Mouse (Mus musculus) heart, embryonic 11.5 days (tissue): ENCODE results near the gene H2-Q2. TPM values are rescaled to one million over a fixed set of nuclear protein-coding genes. Genes with fewer than 3 reads are reported as not detected.
"Not testable (repeated sequence)": the region's sequence is repeated elsewhere in the genome, so short reads cannot be mapped to it uniquely, and the experiment has no call there.

ENCODE experiments used
- ATAC-seq: fragments of 200-750 bp; cut with Nextera tagmentation; replicated peaks from 2 replicates; pipeline ENCODE4 v1.8.0; 2017; ENCODE audit warnings: moderate library complexity; ENCODE audit not compliant: insufficient number of reproducible peaks, low FRiP score, low TSS enrichment
- H3K27ac ChIP-seq: fragments of 300-500 bp; sonication (generic); 2 replicates; pipeline ENCODE4 v1.5.1; 2014; ENCODE audit warnings: mild to moderate bottlenecking, low read depth, low read length
- H3K27me3 ChIP-seq: fragments of 300-500 bp; sonication (generic); 2 replicates; pipeline ENCODE4 v1.6.1; 2014; ENCODE audit warnings: mild to moderate bottlenecking, low read length, mixed read lengths; ENCODE audit not compliant: control insufficient read depth, insufficient read depth
- H3K36me3 ChIP-seq: fragments of 300-500 bp; sonication (generic); 2 replicates; pipeline ENCODE4 v1.6.1; 2014; ENCODE audit warnings: mild to moderate bottlenecking, low read length, moderate library complexity, mixed read lengths; ENCODE audit not compliant: control insufficient read depth, insufficient read depth
- H3K4me1 ChIP-seq: fragments of 300-500 bp; sonication (generic); 2 replicates; pipeline ENCODE4 v1.6.1; 2014; ENCODE audit warnings: low read length; ENCODE audit not compliant: control insufficient read depth, insufficient read depth
- H3K4me2 ChIP-seq: fragments of 300-500 bp; sonication (generic); 2 replicates; pipeline ENCODE4 v1.6.1; 2014; ENCODE audit warnings: mild to moderate bottlenecking, moderate library complexity
- H3K4me3 ChIP-seq: fragments of 300-500 bp; sonication (generic); 2 replicates; pipeline ENCODE4 v1.5.1; 2014; ENCODE audit warnings: low read depth, low read length
- H3K9ac ChIP-seq: fragments of 300-500 bp; sonication (generic); 2 replicates; pipeline ENCODE4 v1.6.1; 2014; ENCODE audit warnings: mild to moderate bottlenecking, low read depth, low read length, moderate library complexity
- H3K9me3 ChIP-seq: fragments of 300-500 bp; sonication (generic); replicated peaks from 2 replicates; pipeline ENCODE4 v1.6.1; 2016; ENCODE audit warnings: low read length; ENCODE audit not compliant: control insufficient read depth
- WGBS: fragments of 180-500 bp; shearing (Covaris S2); extraction: QIAGEN DNeasy Blood & Tissue Kit; methylation state at CpG from one replicate; pipeline ENCODE4 v1.1.7; 2014; ENCODE audit not compliant: insufficient replicate concordance; 5-methylcytosine and 5-hydroxymethylcytosine counted together
- polyA plus RNA-seq: library from polyadenylated mRNA; unstranded; fragments of >200 nt; fragmentation: Nextera tagmentation; extraction: Ambion mirVana; gene quantifications from 2 replicates; pipeline ENCODE4 v1.2.1, GENCODE M21; 2014

The H2-Q2 gene
- 9.0 and 10.1 TPM in 2 replicates for polyA plus RNA-seq

DNA sequence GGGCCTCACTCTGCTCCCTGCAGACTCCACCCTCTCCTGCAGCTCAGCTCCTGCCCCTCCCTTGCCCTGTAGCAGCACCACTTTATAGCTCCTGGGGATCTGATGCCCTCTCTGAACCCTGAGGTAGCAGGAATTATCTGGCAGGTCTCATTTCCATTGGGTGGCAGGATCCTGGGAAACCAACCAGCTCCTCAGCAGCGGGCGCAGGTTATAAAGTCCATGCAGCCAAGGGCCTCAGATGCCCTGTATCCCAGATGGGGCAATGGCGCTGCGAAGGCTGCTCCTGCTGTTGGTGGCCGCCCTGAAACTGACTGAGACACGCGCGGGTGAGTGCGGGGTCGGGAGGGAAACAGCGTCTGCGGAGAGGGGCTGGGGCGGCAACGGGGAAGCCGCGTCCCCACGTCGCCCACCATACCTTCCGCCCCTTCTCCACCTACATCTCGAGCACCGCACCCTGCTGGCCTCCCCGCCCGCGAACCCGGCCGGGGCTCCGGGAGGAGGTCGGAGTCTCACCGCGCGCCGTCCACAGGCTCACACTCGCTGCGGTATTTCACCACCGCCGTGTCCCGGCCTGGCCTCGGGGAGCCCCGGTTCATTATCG is at the start of gene H2-Q2:
Gene H2-Q2, plus strand, starts transcription at position 172 of the 601 bp plus-strand sequence.
- no peak for ATAC-seq
- H3K27me3 ChIP-seq, result peaks cover 33% of the 10 kb centered on the region
- 2% methylated on average over 40 of the region's 40 CpGs for WGBS
- 0 out of 2 replicates have a peak, but pooled peaks cover 3% of the 10 kb centered on the region for H3K4me1 ChIP-seq
- 0 out of 2 replicates have a peak within 1 kb of the TSS, but pooled peaks have one; percentile 36 for H3K9ac ChIP-seq
- peak within 1 kb of the TSS; percentile 38 for H3K4me3 ChIP-seq
- H3K36me3 ChIP-seq, result no peaks in the 10 kb centered on the region
- no peaks in the 10 kb centered on the region for H3K9me3 ChIP-seq
- H3K4me2 ChIP-seq, result peak within 1 kb of the TSS; percentile 73
- H3K27ac ChIP-seq, result no peak within 1 kb of the TSS

DNA sequence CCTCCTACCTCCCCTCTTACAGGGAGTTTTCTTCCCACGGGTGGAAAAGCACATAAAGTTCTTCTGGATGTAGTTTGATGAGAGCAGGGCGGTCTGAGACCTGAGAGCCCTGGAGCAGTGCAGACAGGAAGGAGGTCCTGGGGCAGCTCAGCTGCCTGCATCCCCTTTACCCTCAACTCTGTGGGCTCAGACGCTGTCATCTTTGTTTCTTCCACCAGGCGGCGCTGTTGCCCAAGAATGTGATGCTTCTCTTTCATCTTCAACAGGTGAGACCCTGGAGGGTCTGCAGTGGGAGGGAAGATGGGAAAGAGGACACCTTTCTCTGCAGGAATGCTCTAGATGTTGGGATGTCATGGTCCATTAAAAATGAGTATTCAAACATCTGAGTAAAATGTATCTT is 46.2 kb upstream of the H2-Q2 start:
- not testable (repeated sequence) for H3K9ac ChIP-seq, H3K4me3 ChIP-seq, H3K27me3 ChIP-seq, H3K4me2 ChIP-seq, ATAC-seq, H3K27ac ChIP-seq, H3K9me3 ChIP-seq, H3K36me3 ChIP-seq, H3K4me1 ChIP-seq
- WGBS, result 3% methylated on average over 5 of the region's 5 CpGs

- H3K4me1 ChIP-seq, ATAC-seq, H3K4me2 ChIP-seq, H3K27me3 ChIP-seq, H3K36me3 ChIP-seq, H3K4me3 ChIP-seq, H3K27ac ChIP-seq, H3K9ac ChIP-seq, H3K9me3 ChIP-seq: not testable (repeated sequence)
- 79% methylated on average over 7 of the region's 7 CpGs for WGBS
Measured at GRCm38 (mm10) chr17:35300261-35300945, 41.6 kb upstream of the H2-Q2 start.

DNA sequence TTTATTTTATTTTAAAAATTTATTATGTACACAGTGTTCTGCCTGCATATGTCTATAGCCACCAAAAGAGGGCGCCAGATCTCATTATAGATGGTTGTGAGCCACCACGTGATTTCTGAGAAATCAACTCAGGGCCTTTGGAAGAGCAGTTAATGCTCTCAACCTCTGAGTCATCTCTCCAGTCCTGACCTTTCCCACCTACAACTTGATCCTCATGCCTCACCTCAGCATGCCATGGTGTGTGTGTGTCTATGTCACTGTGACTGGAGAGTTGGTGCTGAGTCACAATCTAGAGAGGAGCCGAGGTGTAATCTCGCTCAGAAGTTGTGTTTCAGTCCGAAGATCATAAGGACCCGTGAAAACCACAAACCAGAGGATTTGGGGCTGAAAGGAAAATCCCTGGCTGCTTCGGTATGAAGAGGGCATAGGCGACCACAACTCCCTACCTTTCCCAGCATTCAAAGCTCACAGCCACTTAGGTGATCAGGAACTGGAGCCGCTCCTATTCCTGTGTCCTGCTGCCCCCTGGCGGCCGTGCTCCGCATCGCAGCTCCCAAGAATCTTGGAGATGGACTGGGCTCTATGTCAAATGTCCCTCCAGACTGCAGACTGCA is 40.3 kb upstream of the H2-Q2 start:
- no peaks in the 10 kb centered on the region for H3K9me3 ChIP-seq
- H3K4me3 ChIP-seq, result no peak overlapping the region
- no peak overlapping the region for H3K27ac ChIP-seq
- H3K4me1 ChIP-seq, result no peaks in the 10 kb centered on the region
- H3K9ac ChIP-seq, result no peak overlapping the region
- no peak overlapping the region; the same call in 1 of the 2 replicates for H3K4me2 ChIP-seq
- ATAC-seq, result no peak
- 24% methylated on average over 13 of the region's 13 CpGs for WGBS
- H3K27me3 ChIP-seq, result 0 out of 2 replicates have a peak, but pooled peaks cover 3% of the 10 kb centered on the region
- H3K36me3 ChIP-seq, result no peaks in the 10 kb centered on the region

DNA sequence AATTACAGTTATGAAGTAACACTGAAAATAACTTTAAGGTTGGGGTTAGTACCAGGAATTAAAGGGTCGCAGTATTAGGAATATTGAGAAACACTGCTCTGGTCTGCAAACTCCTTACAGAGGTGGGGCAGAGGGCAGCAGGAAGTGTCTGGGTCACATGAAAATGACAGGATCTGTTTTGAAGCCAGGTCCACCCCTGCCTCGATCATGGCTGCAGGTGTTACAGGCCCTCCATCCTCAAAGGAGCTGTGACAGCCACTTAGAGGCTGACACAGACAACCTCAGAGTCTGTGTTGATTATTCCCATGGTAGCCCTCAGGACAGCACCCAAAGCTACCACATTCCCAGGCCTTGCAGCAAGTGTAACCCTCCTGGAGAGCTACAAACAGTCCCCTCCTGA is 38.8 kb upstream of the H2-Q2 start:
- H3K4me1 ChIP-seq, result no peaks in the 10 kb centered on the region
- H3K9me3 ChIP-seq, result no peaks in the 10 kb centered on the region
- H3K4me3 ChIP-seq, result no peak overlapping the region
- ATAC-seq, result no peak
- no peaks in the 10 kb centered on the region for H3K36me3 ChIP-seq
- H3K27ac ChIP-seq, result no peak overlapping the region
- 62% methylated on average over 2 of the region's 2 CpGs for WGBS
- peaks cover 6% of the 10 kb centered on the region for H3K27me3 ChIP-seq
- H3K9ac ChIP-seq, result no peak overlapping the region
- no peak overlapping the region for H3K4me2 ChIP-seq

- Histone ChIP-seq H3K4me1 (no peaks in the 10 kb centered on the region), H3K27me3 (peaks cover 6% of the 10 kb centered on the region), H3K9ac (no peak overlapping the region), H3K4me3 (no peak overlapping the region), H3K36me3 (no peaks in the 10 kb centered on the region), H3K4me2 (no peak overlapping the region), H3K27ac (no peak overlapping the region), H3K9me3 (no peaks in the 10 kb centered on the region)
- 75% methylated on average over 10 of the region's 10 CpGs for WGBS
- ATAC-seq, result no peak
Measured at GRCm38 (mm10) chr17:35303756-35304350, 38.2 kb upstream of the H2-Q2 start.

DNA sequence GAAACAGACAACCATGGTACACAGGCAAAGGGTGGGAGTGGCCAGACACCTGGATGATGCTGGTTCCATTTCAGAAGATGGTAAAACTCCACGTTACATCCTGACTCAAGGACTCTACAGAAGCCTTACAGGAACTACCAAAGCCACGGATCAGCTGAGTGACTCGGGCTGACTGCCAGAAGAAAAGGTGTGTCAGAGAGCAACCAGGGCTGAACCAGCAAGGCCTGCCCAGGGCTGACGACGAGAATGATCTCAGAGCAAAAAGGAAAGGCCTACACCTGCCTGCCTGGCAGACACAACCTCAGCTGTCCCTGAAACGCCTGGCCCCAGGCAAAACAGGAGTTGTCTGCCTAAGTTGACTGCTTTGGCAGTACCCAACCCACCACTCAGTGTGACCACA is 37.6 kb upstream of the H2-Q2 start:
- H3K27me3 ChIP-seq, result peaks cover 10% of the 10 kb centered on the region
- H3K9me3 ChIP-seq, result no peaks in the 10 kb centered on the region
- H3K9ac ChIP-seq, result no peak overlapping the region
- ATAC-seq, result no peak
- H3K27ac ChIP-seq, result no peak overlapping the region
- no peak overlapping the region for H3K4me2 ChIP-seq
- H3K4me3 ChIP-seq, result no peak overlapping the region
- H3K4me1 ChIP-seq, result no peaks in the 10 kb centered on the region
- H3K36me3 ChIP-seq, result no peaks in the 10 kb centered on the region
- WGBS, result 71% methylated on average over 6 of the region's 6 CpGs

GRCm38 (mm10) chr17:35304921-35305320 is 37.1 kb upstream of the H2-Q2 start:
- H3K27me3 ChIP-seq, result peaks cover 11% of the 10 kb centered on the region
- not testable (repeated sequence) for H3K36me3 ChIP-seq, H3K4me2 ChIP-seq, H3K27ac ChIP-seq, H3K9ac ChIP-seq, H3K4me3 ChIP-seq, ATAC-seq, H3K9me3 ChIP-seq, H3K4me1 ChIP-seq
- WGBS, result 77% methylated on average over 8 of the region's 8 CpGs
